Mouse (Mus musculus) MEL (cell line): ENCODE measurements around the gene Zdhhc8. TPM values are rescaled to one million over a fixed set of nuclear protein-coding genes. Genes with fewer than 3 reads are reported as not detected.
A peak's percentile ranks its signal among the peaks of the same experiment; 100 is the strongest.

Experiments used
- DNase-seq: peaks from one replicate; pipeline ENCODE4 v3.0.0; 2011; ENCODE audit warnings: low read depth, low spot score
- H3K27ac ChIP-seq: 2 replicates; pipeline ENCODE4 v1.5.1; 2012; ENCODE audit warnings: low read depth, mild to moderate bottlenecking, control low read depth, low read length, moderate library complexity; ENCODE audit not compliant: control insufficient read depth
- H3K27me3 ChIP-seq, 2 experiments: fragments of 150-350 bp in 1 of 2; sonication (generic) in 1 of 2; 2 replicates each; pipeline ENCODE4 v1.6.1; 2012; ENCODE audit warnings: low read length in 2 of 2, mild to moderate bottlenecking in 2 of 2, improper control_type of control experiment in 1 of 2, moderate library complexity in 1 of 2; ENCODE audit not compliant: insufficient read depth in 2 of 2, control insufficient read depth in 1 of 2
- H3K36me3 ChIP-seq, 2 experiments: 2 replicates each; pipeline ENCODE4 v1.6.1; 2012 to 2014; ENCODE audit warnings: low read length in 2 of 2, improper control_type of control experiment in 1 of 2, inconsistent platforms in 1 of 2, mild to moderate bottlenecking in 1 of 2; ENCODE audit not compliant: insufficient read depth in 2 of 2, control insufficient read depth in 1 of 2
- H3K4me1 ChIP-seq, 2 experiments: fragments of 150-350 bp in 1 of 2; sonication (generic) in 1 of 2; 2 replicates each; pipeline ENCODE4 v1.6.1; 2012; ENCODE audit warnings: low read length in 2 of 2, improper control_type of control experiment in 1 of 2, mild to moderate bottlenecking in 1 of 2; ENCODE audit not compliant: insufficient read depth in 2 of 2, control insufficient read depth in 1 of 2
- H3K4me3 ChIP-seq, 2 experiments: fragments of 150-350 bp in 1 of 2; sonication (generic) in 1 of 2; 2 replicates each; pipeline ENCODE4 v1.5.1; 2012; ENCODE audit warnings: low read depth in 2 of 2, low read length in 2 of 2, mild to moderate bottlenecking in 2 of 2, moderate library complexity in 2 of 2, control low read depth in 1 of 2, improper control_type of control experiment in 1 of 2; ENCODE audit not compliant: control insufficient read depth in 1 of 2, insufficient read depth in 1 of 2
- H3K79me2 ChIP-seq: 2 replicates; pipeline ENCODE4 v1.6.1; 2012; ENCODE audit warnings: mild to moderate bottlenecking, low read length, moderate library complexity; ENCODE audit not compliant: control insufficient read depth, poor library complexity, insufficient read depth
- H3K9ac ChIP-seq: 2 replicates; pipeline ENCODE4 v1.6.1; 2012; ENCODE audit warnings: low read depth, mild to moderate bottlenecking, control low read depth, low read length, moderate library complexity; ENCODE audit not compliant: control insufficient read depth, poor library complexity, severe bottlenecking
- H3K9me3 ChIP-seq: fragments of 150-350 bp; sonication (generic); replicated peaks from 2 replicates; pipeline ENCODE4 v1.6.1; 2012; ENCODE audit warnings: mild to moderate bottlenecking, low read length, improper control_type of control experiment, moderate library complexity; ENCODE audit not compliant: insufficient read depth
- BHLHE40 ChIP-seq: IDR thresholded peaks from 2 replicates; pipeline ENCODE4 v1.6.1; 2012; ENCODE audit warnings: low read depth, mild to moderate bottlenecking, inconsistent platforms, low read length, improper control_type of control experiment, borderline replicate concordance
- CHD1 ChIP-seq: IDR thresholded peaks from 2 replicates; pipeline ENCODE4 v1.6.1; 2012; ENCODE audit warnings: low read depth, mild to moderate bottlenecking, inconsistent platforms, low read length, improper control_type of control experiment
- CHD2 ChIP-seq: IDR thresholded peaks from 2 replicates; pipeline ENCODE4 v1.6.1; 2011; ENCODE audit warnings: low read length, improper control_type of control experiment
- E2F4 ChIP-seq: IDR thresholded peaks from 2 replicates; pipeline ENCODE4 v1.6.1; 2011; ENCODE audit warnings: low read depth, low read length, improper control_type of control experiment, borderline replicate concordance
- ELF1 ChIP-seq: IDR thresholded peaks from 2 replicates; pipeline ENCODE4 v1.6.1; 2014; ENCODE audit warnings: low read depth, mild to moderate bottlenecking, inconsistent platforms, low read length, improper control_type of control experiment, moderate library complexity
- EP300 ChIP-seq, 2 experiments: IDR thresholded peaks; 2 replicates each; pipeline ENCODE4 v1.6.1; 2011; ENCODE audit warnings: improper control_type of control experiment in 2 of 2, low read length in 2 of 2, low read depth in 1 of 2, mild to moderate bottlenecking in 1 of 2
- GABPA ChIP-seq: IDR thresholded peaks from 2 replicates; pipeline ENCODE4 v1.6.1; 2012; ENCODE audit warnings: low read depth, mild to moderate bottlenecking, inconsistent platforms, low read length, improper control_type of control experiment, moderate library complexity
- GATA1 ChIP-seq: IDR thresholded peaks from 2 replicates; pipeline ENCODE4 v1.6.1; 2011; ENCODE audit warnings: low read depth, low read length, improper control_type of control experiment
- HCFC1 ChIP-seq: IDR thresholded peaks from 2 replicates; pipeline ENCODE4 v1.6.1; 2012; ENCODE audit warnings: low read depth, mild to moderate bottlenecking, inconsistent platforms, low read length, improper control_type of control experiment, moderate library complexity
- JUND ChIP-seq: IDR thresholded peaks from 2 replicates; pipeline ENCODE4 v1.6.1; 2011; ENCODE audit warnings: low read depth, mild to moderate bottlenecking, improper control_type of control experiment, low read length
- MAFK ChIP-seq: IDR thresholded peaks from 2 replicates; pipeline ENCODE4 v1.6.1; 2011; ENCODE audit warnings: low read depth, mild to moderate bottlenecking, low read length, improper control_type of control experiment, borderline replicate concordance
- MAX ChIP-seq: IDR thresholded peaks from 2 replicates; pipeline ENCODE4 v1.6.1; 2011; ENCODE audit warnings: low read length, improper control_type of control experiment
- MAZ ChIP-seq: IDR thresholded peaks from 2 replicates; pipeline ENCODE4 v1.6.1; 2012; ENCODE audit warnings: low read depth, mild to moderate bottlenecking, inconsistent platforms, low read length, improper control_type of control experiment
- MEF2A ChIP-seq: IDR thresholded peaks from 2 replicates; pipeline ENCODE4 v1.6.1; 2014; ENCODE audit warnings: low read depth, mild to moderate bottlenecking, inconsistent platforms, low read length, improper control_type of control experiment; ENCODE audit not compliant: poor library complexity, insufficient replicate concordance, severe bottlenecking; ENCODE audit errors: extremely low read depth
- MYB ChIP-seq: IDR thresholded peaks from 2 replicates; pipeline ENCODE4 v1.6.1; 2011; ENCODE audit warnings: mild to moderate bottlenecking, low read depth, low read length, improper control_type of control experiment
- MYC ChIP-seq: IDR thresholded peaks from 2 replicates; pipeline ENCODE4 v1.6.1; 2011; ENCODE audit warnings: low read depth, mild to moderate bottlenecking, low read length, improper control_type of control experiment, moderate library complexity
- NELFE ChIP-seq: IDR thresholded peaks from 2 replicates; pipeline ENCODE4 v1.6.1; 2011; ENCODE audit warnings: low read depth, low read length, improper control_type of control experiment
- POLR2A ChIP-seq, 2 experiments: IDR thresholded peaks; 2 replicates each; pipeline ENCODE4 v1.6.1; 2011 to 2012; ENCODE audit warnings: low read length in 2 of 2, mild to moderate bottlenecking in 2 of 2, control low read depth in 1 of 2, improper control_type of control experiment in 1 of 2, low read depth in 1 of 2, moderate library complexity in 1 of 2; ENCODE audit not compliant: control insufficient read depth in 1 of 2, insufficient read depth in 1 of 2, poor library complexity in 1 of 2
- POLR2AphosphoS2 ChIP-seq: IDR thresholded peaks from 2 replicates; pipeline ENCODE4 v1.6.1; 2011; ENCODE audit warnings: low read length, improper control_type of control experiment
- POLR2AphosphoS5 ChIP-seq: IDR thresholded peaks from 2 replicates; pipeline ENCODE4 v1.6.1; 2012; ENCODE audit warnings: low read depth, borderline replicate concordance, mild to moderate bottlenecking, inconsistent platforms, low read length, moderate library complexity, mixed read lengths
- RAD21 ChIP-seq: IDR thresholded peaks from 2 replicates; pipeline ENCODE4 v1.6.1; 2011; ENCODE audit warnings: mild to moderate bottlenecking, low read depth, low read length, improper control_type of control experiment
- RCOR1 ChIP-seq: IDR thresholded peaks from 2 replicates; pipeline ENCODE4 v1.6.1; 2012; ENCODE audit warnings: low read depth, mild to moderate bottlenecking, inconsistent platforms, low read length, improper control_type of control experiment
- SIN3A ChIP-seq: IDR thresholded peaks from 2 replicates; pipeline ENCODE4 v1.6.1; 2012; ENCODE audit warnings: low read length, improper control_type of control experiment, inconsistent platforms
- SMC3 ChIP-seq: IDR thresholded peaks from 2 replicates; pipeline ENCODE4 v1.6.1; 2011; ENCODE audit warnings: low read depth, low read length, improper control_type of control experiment
- TAL1 ChIP-seq: IDR thresholded peaks from 2 replicates; pipeline ENCODE4 v1.6.1; 2012; ENCODE audit warnings: mild to moderate bottlenecking, inconsistent platforms, low read length, moderate library complexity, mixed read lengths
- TBP ChIP-seq: IDR thresholded peaks from 2 replicates; pipeline ENCODE4 v1.8.0; 2011; ENCODE audit warnings: low read depth, low read length, improper control_type of control experiment
- TCF12 ChIP-seq: IDR thresholded peaks from 2 replicates; pipeline ENCODE4 v1.6.1; 2014; ENCODE audit warnings: low read depth, mild to moderate bottlenecking, inconsistent platforms, low read length, improper control_type of control experiment, moderate library complexity
- UBTF ChIP-seq: IDR thresholded peaks from 2 replicates; pipeline ENCODE4 v1.6.1; 2012; ENCODE audit warnings: low read depth, mild to moderate bottlenecking, inconsistent platforms, low read length, improper control_type of control experiment, moderate library complexity, borderline replicate concordance; ENCODE audit not compliant: insufficient read depth
- USF1 ChIP-seq: IDR thresholded peaks from 2 replicates; pipeline ENCODE4 v1.6.1; 2014; ENCODE audit warnings: low read depth, mild to moderate bottlenecking, inconsistent platforms, low read length, improper control_type of control experiment, moderate library complexity
- USF2 ChIP-seq, 2 experiments: IDR thresholded peaks; 2 replicates each; pipeline ENCODE4 v1.6.1; 2011 to 2012; ENCODE audit warnings: improper control_type of control experiment in 2 of 2, low read length in 2 of 2, borderline replicate concordance in 1 of 2, inconsistent platforms in 1 of 2, low read depth in 1 of 2, mild to moderate bottlenecking in 1 of 2; ENCODE audit not compliant: insufficient read depth in 1 of 2
- ZC3H11A ChIP-seq: IDR thresholded peaks from 2 replicates; pipeline ENCODE4 v1.6.1; 2012; ENCODE audit warnings: low read depth, mild to moderate bottlenecking, inconsistent platforms, low read length, improper control_type of control experiment
- ZKSCAN1 ChIP-seq: IDR thresholded peaks from 2 replicates; pipeline ENCODE4 v1.6.1; 2012; ENCODE audit warnings: low read depth, mild to moderate bottlenecking, inconsistent platforms, low read length, improper control_type of control experiment, moderate library complexity
- ZMIZ1 ChIP-seq: IDR thresholded peaks from 2 replicates; pipeline ENCODE4 v1.6.1; 2012; ENCODE audit warnings: low read depth, mild to moderate bottlenecking, inconsistent platforms, low read length, improper control_type of control experiment, moderate library complexity
- ZNF384 ChIP-seq: IDR thresholded peaks from 2 replicates; pipeline ENCODE4 v1.6.1; 2012; ENCODE audit warnings: low read depth, mild to moderate bottlenecking, inconsistent platforms, low read length, improper control_type of control experiment
- polyA plus RNA-seq, 2 experiments: library from polyadenylated mRNA; stranded (reverse) in 1 of 2; unstranded in 1 of 2; fragments of >175 nt in 1 of 2; fragments of >200 nt in 1 of 2; gene quantifications; 2 replicates each; pipeline versions ENCODE4 v1.2.1 to v1.2.4; 2012; ENCODE audit warnings: low replicate concordance in 2 of 2, low read depth in 1 of 2; ENCODE audit not compliant: insufficient read length in 2 of 2, insufficient read depth in 1 of 2, missing spikeins in 1 of 2
- total RNA-seq: library from RNA; depleted of rRNA; stranded (reverse); fragments of 300-350 nt; gene quantifications from 2 replicates; pipeline ENCODE4 v1.2.3, GENCODE M21; 2012

Gene Zdhhc8
- total and polyA plus RNA-seq, 3 experiments = 9.6 to 33.2 TPM; not detected in 1

DNA sequence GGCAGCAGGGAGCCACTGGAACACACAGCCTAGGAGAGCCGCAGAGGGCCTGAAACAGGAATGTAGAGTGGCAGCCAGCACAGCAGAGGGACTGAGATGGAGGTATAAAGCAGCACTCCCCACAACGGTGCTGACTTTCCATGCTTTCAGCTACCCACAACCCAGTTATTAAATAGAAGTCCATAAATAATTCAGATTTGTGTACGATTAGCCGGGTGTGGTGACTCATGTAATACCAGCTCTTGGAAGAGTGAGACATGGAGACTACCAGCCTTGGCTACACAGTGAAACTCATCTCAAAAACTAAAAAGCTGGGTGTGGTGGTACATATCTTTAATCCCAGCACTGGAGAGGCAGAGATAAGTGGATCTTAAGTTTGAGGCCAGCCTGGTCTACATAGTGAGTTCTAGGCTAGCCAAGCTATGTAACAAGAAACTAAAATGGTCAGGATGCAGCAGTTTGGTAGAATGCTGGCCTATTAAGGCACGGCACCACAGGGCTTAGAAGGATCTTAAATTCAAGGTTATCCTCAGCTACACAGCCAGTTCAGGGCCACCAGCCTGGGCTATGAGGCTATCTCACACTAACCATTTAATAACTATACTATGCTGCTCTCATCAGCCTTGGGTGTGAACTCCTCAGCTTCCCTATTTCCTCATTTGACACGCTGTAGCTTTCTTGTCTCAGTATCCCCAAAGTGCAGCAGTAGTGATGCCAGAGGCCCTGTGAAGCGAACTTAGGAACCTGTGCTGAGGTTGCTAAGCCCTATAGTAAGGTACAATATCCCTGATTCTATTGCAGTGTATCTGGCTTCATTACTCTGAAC, 2.0 kb upstream of the Zdhhc8 start:
- Histone ChIP-seq H3K4me1 (peaks cover 0 to 15% of the 10 kb centered on the region in 2 experiments; a peak in 3 of 4 replicates), H3K4me3 (no peak overlapping the region), H3K79me2 (peaks cover 12% of the 10 kb centered on the region), H3K27me3 (no peaks in the 10 kb centered on the region), H3K9ac (no peak overlapping the region), H3K27ac (no peak overlapping the region), H3K36me3 (peaks cover 8 to 14% of the 10 kb centered on the region in 2 experiments), H3K9me3 (no peaks in the 10 kb centered on the region)
- DNase-seq = peak; percentile 68
- TF ChIP-seq MAX = no peak
- TF ChIP-seq MYC = no peak
- TF ChIP-seq ZMIZ1 = peak; percentile 57; the same call in 1 of the 2 replicates
- TF ChIP-seq JUND = no peak
- TF ChIP-seq SIN3A = no peak; the same call in 1 of the 2 replicates
- no peak for TF ChIP-seq MEF2A
- peak in 1 of 2 experiments; percentile 61; a peak in 2 of 4 replicates for TF ChIP-seq POLR2A (IDR thresholded peaks at IDR 0.05; ENCODE audit: control insufficient read depth in 1 of 2, insufficient read depth in 1 of 2, low read depth in 1 of 2, low read length in 2 of 2, poor library complexity in 1 of 2)
- TF ChIP-seq ELF1 = no peak
- TF ChIP-seq CHD2 = no peak
- no peak for TF ChIP-seq USF2 (IDR thresholded peaks at IDR 0.05; ENCODE audit: borderline replicate concordance in 1 of 2, insufficient read depth in 1 of 2, low read depth in 1 of 2, low read length in 2 of 2)
- TF ChIP-seq TCF12 = no peak
- no peak for TF ChIP-seq HCFC1
- no peak for TF ChIP-seq TAL1
- no peak for TF ChIP-seq GABPA
- no peak for TF ChIP-seq RAD21
- no peak for TF ChIP-seq MAFK
- TF ChIP-seq POLR2AphosphoS5 = no peak
- TF ChIP-seq MYB = 0 out of 2 replicates have a peak, but pooled peaks have one; percentile 6
- TF ChIP-seq CHD1 = no peak
- TF ChIP-seq TBP = no peak
- TF ChIP-seq ZKSCAN1 = no peak
- no peak for TF ChIP-seq UBTF
- no peak for TF ChIP-seq MAZ
- TF ChIP-seq NELFE = no peak
- no peak for TF ChIP-seq SMC3
- TF ChIP-seq E2F4 = no peak
- TF ChIP-seq ZNF384 = no peak
- TF ChIP-seq GATA1 = no peak
- TF ChIP-seq EP300 (IDR thresholded peaks at IDR 0.05; ENCODE audit: low read depth in 1 of 2, low read length in 2 of 2) = 0 out of 4 replicates have a peak, but pooled peaks of 1 of the 2 experiments have one; percentile 6
- peak; percentile 66 for TF ChIP-seq POLR2AphosphoS2
- TF ChIP-seq USF1 = no peak
- no peak for TF ChIP-seq BHLHE40
- no peak for TF ChIP-seq ZC3H11A
- TF ChIP-seq RCOR1 = no peak; the same call in 1 of the 2 replicates
- TF ChIP-seq, all 39 proteins: peak for 5
